Mouse (Mus musculus) neural tube, embryonic 11.5 days (tissue): ENCODE results near the gene Hbp1. TPM values are rescaled to one million over a fixed set of nuclear protein-coding genes. Genes with fewer than 3 reads are reported as not detected.
A peak's percentile ranks its signal among the peaks of the same experiment; 100 is the strongest.

ENCODE experiments used
- ATAC-seq: fragments of 200-750 bp; cut with Nextera tagmentation; 2 replicates; pipeline ENCODE4 v1.8.0; 2017; ENCODE audit warnings: moderate number of reproducible peaks, mild to moderate bottlenecking, moderate TSS enrichment, moderate library complexity; ENCODE audit not compliant: insufficient read depth, low FRiP score, low TSS enrichment
- DNase-seq: peaks from one replicate; pipeline ENCODE4 v3.0.0-alpha.2; 2015; ENCODE audit warnings: low spot score
- H3K27ac ChIP-seq: fragments of 300-500 bp; sonication (generic); 2 replicates; pipeline ENCODE4 v1.5.1; 2014; ENCODE audit warnings: low read depth, mild to moderate bottlenecking, low read length
- H3K27me3 ChIP-seq: fragments of 300-500 bp; sonication (generic); 2 replicates; pipeline ENCODE4 v1.6.1; 2014; ENCODE audit warnings: mild to moderate bottlenecking, low read length, mixed read lengths; ENCODE audit not compliant: control insufficient read depth, insufficient read depth
- H3K36me3 ChIP-seq: fragments of 300-500 bp; sonication (generic); 2 replicates; pipeline ENCODE4 v1.6.1; 2014; ENCODE audit warnings: mild to moderate bottlenecking, low read length, moderate library complexity, mixed read lengths; ENCODE audit not compliant: control insufficient read depth, insufficient read depth
- H3K4me1 ChIP-seq: fragments of 300-500 bp; sonication (generic); 2 replicates; pipeline ENCODE4 v1.6.1; 2014; ENCODE audit warnings: low read length, mixed read lengths; ENCODE audit not compliant: control insufficient read depth, insufficient read depth
- H3K4me2 ChIP-seq: fragments of 300-500 bp; sonication (generic); 2 replicates; pipeline ENCODE4 v1.6.1; 2014; ENCODE audit warnings: low read depth, mild to moderate bottlenecking, moderate library complexity
- H3K4me3 ChIP-seq: fragments of 300-500 bp; sonication (generic); 2 replicates; pipeline ENCODE4 v1.5.1; 2014; ENCODE audit warnings: low read depth, low read length
- H3K9ac ChIP-seq: fragments of 300-500 bp; sonication (generic); 2 replicates; pipeline ENCODE4 v1.6.1; 2014; ENCODE audit warnings: mild to moderate bottlenecking, low read length
- H3K9me3 ChIP-seq: fragments of 300-500 bp; sonication (generic); 2 replicates; pipeline ENCODE4 v1.6.1; 2016; ENCODE audit warnings: low read length; ENCODE audit not compliant: control insufficient read depth
- WGBS: fragments of 180-500 bp; shearing (Covaris S2); extraction: QIAGEN DNeasy Blood & Tissue Kit; methylation state at CpG from one replicate; pipeline ENCODE4 v1.1.7; 2014; 5-methylcytosine and 5-hydroxymethylcytosine counted together
- polyA plus RNA-seq: library from polyadenylated mRNA; unstranded; fragments of >200 nt; fragmentation: Nextera tagmentation; extraction: Ambion mirVana; gene quantifications from 2 replicates; pipeline ENCODE4 v1.2.1, GENCODE M21; 2014

Hbp1 gene
- polyA plus RNA-seq, 1 experiment from 2014 or later: 100 TPM

- WGBS: 56% methylated on average over 4 of the region's 4 CpGs
These were observed 23.7 kb downstream of the Hbp1 start for GRCm38 (mm10) chr12:31926661-31927061.

GRCm38 (mm10) chr12:31925343-31925742 is 25.0 kb downstream of the Hbp1 start:
- H3K27me3 ChIP-seq: no peaks in the 10 kb centered on the region
- ATAC-seq (no peak), DNase-seq (no peak)
- no peak overlapping the region for H3K4me2 ChIP-seq
- no peaks in the 10 kb centered on the region for H3K4me1 ChIP-seq
- no peak overlapping the region for H3K9ac ChIP-seq
- no peak overlapping the region for H3K27ac ChIP-seq
- WGBS: 90% methylated on average over 6 of the region's 6 CpGs
- no peaks in the 10 kb centered on the region for H3K9me3 ChIP-seq
- H3K36me3 ChIP-seq: peaks cover 4% of the 10 kb centered on the region; the same call in 1 of the 2 replicates
- no peak overlapping the region for H3K4me3 ChIP-seq

More at GRCm38 (mm10) chr12:31926661-31927061, 23.7 kb downstream of the Hbp1 start:
- ATAC-seq: peak; percentile 82; the same call in 1 of the 2 replicates
- H3K27me3 ChIP-seq: no peaks in the 10 kb centered on the region
- H3K4me2 ChIP-seq: no peak overlapping the region
- no peak overlapping the region for H3K9ac ChIP-seq
- H3K27ac ChIP-seq: no peak overlapping the region
- no peak overlapping the region for H3K4me3 ChIP-seq
- no peaks in the 10 kb centered on the region for H3K4me1 ChIP-seq
- no peaks in the 10 kb centered on the region for H3K9me3 ChIP-seq
- peaks cover 4% of the 10 kb centered on the region; the same call in 1 of the 2 replicates for H3K36me3 ChIP-seq
- DNase-seq: peak; percentile 75

- H3K9ac ChIP-seq: no peak overlapping the region
- H3K36me3 ChIP-seq: peaks cover 4% of the 10 kb centered on the region; the same call in 1 of the 2 replicates
- ATAC-seq: no peak
- no peaks in the 10 kb centered on the region for H3K9me3 ChIP-seq
- no peak overlapping the region for H3K4me2 ChIP-seq
- no peaks in the 10 kb centered on the region for H3K27me3 ChIP-seq
- H3K4me3 ChIP-seq: no peak overlapping the region
- DNase-seq: no peak
- no peak overlapping the region for H3K27ac ChIP-seq
- 93% methylated on average over 3 of the region's 3 CpGs for WGBS
- no peaks in the 10 kb centered on the region for H3K4me1 ChIP-seq
These were observed 26.2 kb downstream of the Hbp1 start for GRCm38 (mm10) chr12:31924135-31924534.

- ATAC-seq (no peak), DNase-seq (no peak)
- Histone ChIP-seq H3K9me3 (no peaks in the 10 kb centered on the region), H3K4me1 (no peaks in the 10 kb centered on the region), H3K27ac (no peak overlapping the region), H3K4me3 (no peak overlapping the region), H3K27me3 (no peaks in the 10 kb centered on the region), H3K4me2 (no peak overlapping the region), H3K9ac (no peak overlapping the region), H3K36me3 (peaks cover 3% of the 10 kb centered on the region; the same call in 1 of the 2 replicates)
- WGBS: 86% methylated on average over 18 of the region's 18 CpGs
These were observed 29.6 kb downstream of the Hbp1 start for GRCm38 (mm10) chr12:31920464-31921405.

- H3K4me3 ChIP-seq: no peak overlapping the region
- no peaks in the 10 kb centered on the region for H3K9me3 ChIP-seq
- no peak for ATAC-seq
- no peaks in the 10 kb centered on the region for H3K4me1 ChIP-seq
- no peak overlapping the region for H3K27ac ChIP-seq
- no peak overlapping the region for H3K9ac ChIP-seq
- 87% methylated on average over 5 of the region's 5 CpGs for WGBS
- no peaks in the 10 kb centered on the region for H3K27me3 ChIP-seq
- no peaks in the 10 kb centered on the region for H3K36me3 ChIP-seq
- H3K4me2 ChIP-seq: no peak overlapping the region
- no peak for DNase-seq
These were observed 33.1 kb downstream of the Hbp1 start for GRCm38 (mm10) chr12:31917245-31917644.

- DNase-seq: no peak
- H3K9me3 ChIP-seq: no peaks in the 10 kb centered on the region
- H3K27ac ChIP-seq: no peak overlapping the region
- H3K4me2 ChIP-seq: no peak overlapping the region
- no peak overlapping the region for H3K9ac ChIP-seq
- WGBS: 91% methylated on average over 5 of the region's 5 CpGs
- no peaks in the 10 kb centered on the region for H3K4me1 ChIP-seq
- H3K4me3 ChIP-seq: no peak overlapping the region
- no peak for ATAC-seq
- H3K27me3 ChIP-seq: no peaks in the 10 kb centered on the region
- no peaks in the 10 kb centered on the region for H3K36me3 ChIP-seq
These were observed 33.6 kb downstream of the Hbp1 start for GRCm38 (mm10) chr12:31916691-31917090.

- Histone ChIP-seq H3K4me1 (no peaks in the 10 kb centered on the region), H3K36me3 (no peaks in the 10 kb centered on the region), H3K4me2 (no peak overlapping the region), H3K4me3 (no peak overlapping the region), H3K27ac (no peak overlapping the region), H3K27me3 (no peaks in the 10 kb centered on the region), H3K9me3 (no peaks in the 10 kb centered on the region), H3K9ac (no peak overlapping the region)
- DNase-seq (no peak), ATAC-seq (no peak)
- WGBS: 87% methylated on average over 4 of the region's 4 CpGs
These were observed 36.7 kb downstream of the Hbp1 start for GRCm38 (mm10) chr12:31913614-31914013.

- Histone ChIP-seq H3K4me2 (no peak overlapping the region), H3K4me1 (no peaks in the 10 kb centered on the region), H3K27me3 (no peaks in the 10 kb centered on the region), H3K9ac (no peak overlapping the region), H3K36me3 (no peaks in the 10 kb centered on the region), H3K4me3 (no peak overlapping the region), H3K27ac (no peak overlapping the region), H3K9me3 (no peaks in the 10 kb centered on the region)
- DNase-seq (no peak), ATAC-seq (no peak)
- 74% methylated on average over 6 of the region's 6 CpGs for WGBS
These were observed 37.3 kb downstream of the Hbp1 start for GRCm38 (mm10) chr12:31912966-31913551.
